Mouse (Mus musculus): Measurements from ENCODE around the gene Mycbp2.

Gene Mycbp2

DNA sequence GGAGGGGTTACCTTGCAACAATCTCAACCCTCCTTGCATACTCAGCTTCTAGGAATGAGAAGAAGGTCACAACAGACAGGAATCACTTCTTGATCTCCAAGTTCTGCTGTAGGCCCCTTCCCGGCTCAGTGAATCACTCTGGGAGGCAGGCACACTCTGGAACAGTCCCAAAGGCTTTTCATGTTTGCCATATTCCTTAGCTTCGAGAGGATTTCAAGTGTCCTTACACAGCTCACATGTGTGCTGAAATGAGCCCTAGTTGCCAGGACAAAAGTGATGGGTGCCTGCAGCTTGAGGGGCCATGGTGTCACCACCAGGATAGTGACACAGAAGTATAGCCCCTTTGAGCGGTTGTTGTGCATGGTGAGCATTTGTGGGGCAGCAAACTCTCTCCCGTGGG lies 273.9 kb downstream of the Mycbp2 start:
- DNase-seq (ENCODE audit: low spot score) = no peak

GRCm38 (mm10) chr14:103071471-103071870 lies 275.1 kb downstream of the Mycbp2 start:
- DNase-seq (ENCODE audit: low spot score) = no peak

GRCm38 (mm10) chr14:103070790-103071189 lies 275.8 kb downstream of the Mycbp2 start:
- DNase-seq (ENCODE audit: low spot score) = no peak

DNA sequence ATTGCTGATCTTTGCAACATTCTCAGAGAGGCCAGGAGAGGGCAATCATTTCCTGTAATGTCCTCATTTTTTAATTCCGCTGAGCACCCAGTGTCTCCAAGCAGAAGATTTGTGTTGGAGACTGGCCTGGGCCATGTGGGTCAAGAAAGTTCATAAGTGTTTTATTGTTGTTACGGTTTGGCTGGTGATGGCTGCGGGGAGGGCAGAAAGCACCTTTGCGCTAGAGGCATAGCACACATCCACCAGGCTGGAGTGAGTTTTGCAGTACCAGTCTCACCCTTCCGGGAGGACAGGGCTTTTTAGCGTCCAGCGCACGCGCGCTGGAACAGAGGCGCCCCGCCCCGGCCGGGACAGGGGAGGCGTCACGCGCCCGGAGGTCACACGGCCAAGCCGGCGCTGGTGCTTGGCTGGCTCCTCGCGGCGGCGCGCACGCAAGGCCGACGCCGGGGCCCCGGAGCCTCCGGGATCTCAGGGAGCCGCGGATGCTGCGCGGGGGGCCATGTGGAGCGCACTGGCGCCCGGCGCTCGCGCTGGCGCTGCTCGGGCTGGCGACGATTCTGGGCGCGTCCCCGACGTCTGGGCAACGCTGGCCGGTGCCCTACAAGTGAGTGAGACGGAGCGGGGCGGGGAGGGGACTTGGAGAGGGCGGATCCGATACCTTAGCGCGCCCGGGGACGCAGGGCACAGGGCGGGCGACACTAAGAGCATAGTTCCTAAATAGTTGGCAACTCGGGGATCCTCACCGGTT lies 276.6 kb downstream of the Mycbp2 start, which contains the start of gene Cln5:
Cln5 (plus strand) TSS at position 353 of the 748 bp plus-strand sequence.
- DNase-seq (ENCODE audit: low spot score) = peak; percentile 95

DNA sequence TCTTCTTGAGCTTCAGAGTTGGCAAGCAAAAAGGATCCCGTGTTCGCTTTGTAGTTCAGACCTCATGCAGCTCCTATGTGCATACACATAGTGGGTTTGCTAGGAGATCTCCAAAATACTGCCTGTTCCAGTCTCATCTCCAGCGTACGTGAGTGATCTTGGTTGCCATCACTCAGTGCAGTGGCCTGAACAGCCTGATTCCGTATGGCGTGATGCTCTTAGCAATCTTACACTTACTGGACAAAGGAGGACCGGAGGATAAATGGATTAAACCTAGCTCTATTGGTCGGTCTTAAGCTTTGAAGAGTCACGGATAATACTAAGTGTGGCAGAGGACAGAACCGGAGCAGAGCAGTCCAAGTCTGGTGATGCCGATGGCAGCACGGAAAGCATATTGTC lies 277.1 kb downstream of the Mycbp2 start:
- no peak for DNase-seq (ENCODE audit: low spot score)

DNA sequence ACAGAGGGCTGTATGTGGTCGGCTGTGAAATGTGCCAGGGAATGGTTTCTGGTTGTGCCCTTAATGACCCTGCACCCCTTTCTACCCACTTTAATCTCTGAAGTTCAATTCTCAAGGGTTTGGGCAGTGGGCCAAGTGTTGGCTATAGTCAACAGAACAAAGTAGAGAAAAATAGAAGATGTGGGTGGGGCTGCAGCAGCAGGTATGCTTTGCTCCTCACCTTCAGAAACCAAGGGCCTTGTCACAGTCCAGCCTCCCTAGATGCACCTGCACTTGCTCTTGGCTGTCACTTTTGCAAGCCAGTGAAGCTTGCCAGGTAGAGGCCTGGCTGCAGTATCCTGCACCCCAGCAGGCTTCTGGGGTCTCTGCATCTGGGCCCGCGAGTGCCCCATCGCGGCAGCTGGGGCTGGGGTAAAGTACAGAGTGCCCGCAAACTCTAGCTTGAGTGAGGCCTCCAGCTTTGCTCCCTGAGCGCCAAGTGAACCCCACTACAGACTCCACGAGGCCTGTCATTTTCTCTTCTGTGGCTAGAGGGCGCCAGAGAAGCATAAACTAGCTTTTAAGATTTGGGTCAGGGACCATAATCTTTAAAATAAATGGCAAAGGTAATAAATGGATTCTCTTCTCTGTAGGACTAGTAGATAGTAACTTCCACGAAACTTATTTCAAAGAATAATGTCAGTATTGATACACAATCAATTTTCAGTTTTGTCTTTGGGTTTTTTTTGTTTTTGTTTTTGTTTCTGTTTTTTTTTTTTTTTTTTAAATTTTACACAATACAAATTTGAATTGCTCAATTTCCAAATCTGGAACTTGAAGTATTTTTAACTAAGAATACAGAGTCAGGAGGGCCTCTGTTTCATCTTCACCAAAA lies 281.1 kb downstream of the Mycbp2 start:
- peak; percentile 85 for DNase-seq (ENCODE audit: low spot score)
